Mouse (Mus musculus): ENCODE measurements at regions not wholly inside any gene's neighbourhood (a gene's known extent, or its start where the extent isn't known, plus 50 kb on each side); places are given as distances from the start of the nearest gene placed in this dataset.

- Histone ChIP-seq H3K9me3 (replicated peaks; ENCODE audit: control insufficient read depth, low read length, poor library complexity, severe bottlenecking) (no peaks in the 10 kb centered on the region), H3K4me2 (ENCODE audit: low read length) (no peak overlapping the region), H3K27me3 (ENCODE audit: control insufficient read depth, insufficient read depth, low read depth, low read length) (no peaks in the 10 kb centered on the region), H3K4me1 (ENCODE audit: control insufficient read depth, insufficient read depth, low read length) (no peaks in the 10 kb centered on the region), H3K4me3 (ENCODE audit: low read depth, low read length) (no peak overlapping the region), H3K9ac (ENCODE audit: low read depth, low read length) (no peak overlapping the region), H3K36me3 (ENCODE audit: control insufficient read depth, insufficient read depth, low read length) (no peaks in the 10 kb centered on the region), H3K27ac (ENCODE audit: low read length) (no peak overlapping the region)
- 77% methylated on average over 4 of the region's 4 CpGs for WGBS
- no peak for ATAC-seq
These were observed 347.5 kb upstream of the Tenm4 start for GRCm38 (mm10) chr7:95823539-95823938.

GRCm38 (mm10) chr7:95829889-95830288 lies 341.2 kb upstream of the Tenm4 start:
- no peak overlapping the region for H3K4me2 ChIP-seq (ENCODE audit: low read length)
- no peaks in the 10 kb centered on the region for H3K9me3 ChIP-seq (replicated peaks; ENCODE audit: control insufficient read depth, low read length, poor library complexity, severe bottlenecking)
- no peak overlapping the region for H3K4me3 ChIP-seq (ENCODE audit: low read depth, low read length)
- no peak overlapping the region for H3K9ac ChIP-seq (ENCODE audit: low read depth, low read length)
- WGBS = 91% methylated on average over 4 of the region's 4 CpGs
- no peaks in the 10 kb centered on the region for H3K4me1 ChIP-seq (ENCODE audit: control insufficient read depth, insufficient read depth, low read length)
- H3K27me3 ChIP-seq (ENCODE audit: control insufficient read depth, insufficient read depth, low read depth, low read length) = no peaks in the 10 kb centered on the region
- ATAC-seq = no peak
- H3K27ac ChIP-seq (ENCODE audit: low read length) = no peak overlapping the region
- no peaks in the 10 kb centered on the region for H3K36me3 ChIP-seq (ENCODE audit: control insufficient read depth, insufficient read depth, low read length)

GRCm38 (mm10) chr7:95834236-95834919 lies 336.7 kb upstream of the Tenm4 start:
- no peaks in the 10 kb centered on the region for H3K9me3 ChIP-seq (replicated peaks; ENCODE audit: control insufficient read depth, low read length, poor library complexity, severe bottlenecking)
- H3K27me3 ChIP-seq (ENCODE audit: control insufficient read depth, insufficient read depth, low read depth, low read length) = no peaks in the 10 kb centered on the region
- no peaks in the 10 kb centered on the region for H3K4me1 ChIP-seq (ENCODE audit: control insufficient read depth, insufficient read depth, low read length)
- H3K27ac ChIP-seq (ENCODE audit: low read length) = no peak overlapping the region
- no peaks in the 10 kb centered on the region for H3K36me3 ChIP-seq (ENCODE audit: control insufficient read depth, insufficient read depth, low read length)
- 43% methylated on average over 10 of the region's 10 CpGs for WGBS
- ATAC-seq = 0 out of 2 replicates have a peak, but pooled peaks have one; percentile 32
- H3K4me2 ChIP-seq (ENCODE audit: low read length) = no peak overlapping the region
- H3K4me3 ChIP-seq (ENCODE audit: low read depth, low read length) = no peak overlapping the region
- no peak overlapping the region for H3K9ac ChIP-seq (ENCODE audit: low read depth, low read length)

GRCm38 (mm10) chr7:95840476-95840875 lies 330.6 kb upstream of the Tenm4 start:
- H3K36me3 ChIP-seq (ENCODE audit: control insufficient read depth, insufficient read depth, low read length) = no peaks in the 10 kb centered on the region
- ATAC-seq = no peak
- no peak overlapping the region for H3K4me2 ChIP-seq (ENCODE audit: low read length)
- WGBS = 27% methylated on average over 2 of the region's 2 CpGs
- H3K9me3 ChIP-seq (replicated peaks; ENCODE audit: control insufficient read depth, low read length, poor library complexity, severe bottlenecking) = no peaks in the 10 kb centered on the region
- H3K4me1 ChIP-seq (ENCODE audit: control insufficient read depth, insufficient read depth, low read length) = no peaks in the 10 kb centered on the region
- H3K4me3 ChIP-seq (ENCODE audit: low read depth, low read length) = no peak overlapping the region
- H3K9ac ChIP-seq (ENCODE audit: low read depth, low read length) = no peak overlapping the region
- no peak overlapping the region for H3K27ac ChIP-seq (ENCODE audit: low read length)
- H3K27me3 ChIP-seq (ENCODE audit: control insufficient read depth, insufficient read depth, low read depth, low read length) = no peaks in the 10 kb centered on the region

- Histone ChIP-seq H3K27ac (ENCODE audit: low read length) (no peak overlapping the region), H3K27me3 (ENCODE audit: control insufficient read depth, insufficient read depth, low read depth, low read length) (no peaks in the 10 kb centered on the region), H3K4me2 (ENCODE audit: low read length) (no peak overlapping the region), H3K4me3 (ENCODE audit: low read depth, low read length) (no peak overlapping the region), H3K9ac (ENCODE audit: low read depth, low read length) (no peak overlapping the region), H3K4me1 (ENCODE audit: control insufficient read depth, insufficient read depth, low read length) (no peaks in the 10 kb centered on the region), H3K9me3 (replicated peaks; ENCODE audit: control insufficient read depth, low read length, poor library complexity, severe bottlenecking) (no peaks in the 10 kb centered on the region), H3K36me3 (ENCODE audit: control insufficient read depth, insufficient read depth, low read length) (no peaks in the 10 kb centered on the region)
- no peak for ATAC-seq
- WGBS = 86% methylated on average over 2 of the region's 2 CpGs
These were observed 321.2 kb upstream of the Tenm4 start for GRCm38 (mm10) chr7:95849874-95850273.

GRCm38 (mm10) chr7:95852630-95853029 lies 318.4 kb upstream of the Tenm4 start:
- Histone ChIP-seq H3K36me3 (ENCODE audit: control insufficient read depth, insufficient read depth, low read length) (no peaks in the 10 kb centered on the region), H3K27me3 (ENCODE audit: control insufficient read depth, insufficient read depth, low read depth, low read length) (no peaks in the 10 kb centered on the region), H3K27ac (ENCODE audit: low read length) (no peak overlapping the region), H3K4me1 (ENCODE audit: control insufficient read depth, insufficient read depth, low read length) (no peaks in the 10 kb centered on the region), H3K4me3 (ENCODE audit: low read depth, low read length) (no peak overlapping the region), H3K9ac (ENCODE audit: low read depth, low read length) (no peak overlapping the region), H3K9me3 (replicated peaks; ENCODE audit: control insufficient read depth, low read length, poor library complexity, severe bottlenecking) (0 out of 2 replicates have a peak, but pooled peaks cover 3% of the 10 kb centered on the region), H3K4me2 (ENCODE audit: low read length) (no peak overlapping the region)
- no peak for ATAC-seq
- 87% methylated on average over 6 of the region's 6 CpGs for WGBS

- no peak overlapping the region for H3K9ac ChIP-seq (ENCODE audit: low read depth, low read length)
- no peak for ATAC-seq
- no peak overlapping the region for H3K4me2 ChIP-seq (ENCODE audit: low read length)
- no peaks in the 10 kb centered on the region for H3K36me3 ChIP-seq (ENCODE audit: control insufficient read depth, insufficient read depth, low read length)
- WGBS = 89% methylated on average over 6 of the region's 6 CpGs
- no peak overlapping the region for H3K27ac ChIP-seq (ENCODE audit: low read length)
- no peaks in the 10 kb centered on the region for H3K27me3 ChIP-seq (ENCODE audit: control insufficient read depth, insufficient read depth, low read depth, low read length)
- H3K4me3 ChIP-seq (ENCODE audit: low read depth, low read length) = no peak overlapping the region
- 0 out of 2 replicates have a peak, but pooled peaks cover 3% of the 10 kb centered on the region for H3K9me3 ChIP-seq (replicated peaks; ENCODE audit: control insufficient read depth, low read length, poor library complexity, severe bottlenecking)
- H3K4me1 ChIP-seq (ENCODE audit: control insufficient read depth, insufficient read depth, low read length) = no peaks in the 10 kb centered on the region
These were observed 317.7 kb upstream of the Tenm4 start for GRCm38 (mm10) chr7:95853225-95853812.

GRCm38 (mm10) chr7:95858247-95858646 lies 312.8 kb upstream of the Tenm4 start:
- Histone ChIP-seq H3K4me1 (ENCODE audit: control insufficient read depth, insufficient read depth, low read length) (no peaks in the 10 kb centered on the region), H3K27ac (ENCODE audit: low read length) (no peak overlapping the region), H3K9me3 (replicated peaks; ENCODE audit: control insufficient read depth, low read length, poor library complexity, severe bottlenecking) (0 out of 2 replicates have a peak, but pooled peaks cover 3% of the 10 kb centered on the region), H3K4me2 (ENCODE audit: low read length) (no peak overlapping the region), H3K36me3 (ENCODE audit: control insufficient read depth, insufficient read depth, low read length) (no peaks in the 10 kb centered on the region), H3K9ac (ENCODE audit: low read depth, low read length) (no peak overlapping the region), H3K4me3 (ENCODE audit: low read depth, low read length) (no peak overlapping the region), H3K27me3 (ENCODE audit: control insufficient read depth, insufficient read depth, low read depth, low read length) (no peaks in the 10 kb centered on the region)
- ATAC-seq = no peak

GRCm38 (mm10) chr7:95864233-95864632 lies 306.8 kb upstream of the Tenm4 start:
- ATAC-seq = no peak
- Histone ChIP-seq H3K4me3 (ENCODE audit: low read depth, low read length) (no peak overlapping the region), H3K9ac (ENCODE audit: low read depth, low read length) (no peak overlapping the region), H3K27me3 (ENCODE audit: control insufficient read depth, insufficient read depth, low read depth, low read length) (no peaks in the 10 kb centered on the region), H3K36me3 (ENCODE audit: control insufficient read depth, insufficient read depth, low read length) (no peaks in the 10 kb centered on the region), H3K9me3 (replicated peaks; ENCODE audit: control insufficient read depth, low read length, poor library complexity, severe bottlenecking) (no peaks in the 10 kb centered on the region), H3K27ac (ENCODE audit: low read length) (no peak overlapping the region), H3K4me2 (ENCODE audit: low read length) (no peak overlapping the region), H3K4me1 (ENCODE audit: control insufficient read depth, insufficient read depth, low read length) (0 out of 2 replicates have a peak, but pooled peaks cover 5% of the 10 kb centered on the region)
- WGBS = 56% methylated on average over 3 of the region's 3 CpGs

Data from midbrain, embryonic 16.5 days (tissue).